Mouse (Mus musculus) CD8-positive naive resting alpha-beta T cell, adult 2 months (primary cell): ENCODE data around the gene Slc2a13.

Experiments used
- DNase-seq, 2 experiments: peaks; one replicate each; pipeline ENCODE4 v3.0.0; 2022; ENCODE audit warnings: low read depth in 2 of 2, low spot score in 2 of 2

Gene Slc2a13

DNA sequence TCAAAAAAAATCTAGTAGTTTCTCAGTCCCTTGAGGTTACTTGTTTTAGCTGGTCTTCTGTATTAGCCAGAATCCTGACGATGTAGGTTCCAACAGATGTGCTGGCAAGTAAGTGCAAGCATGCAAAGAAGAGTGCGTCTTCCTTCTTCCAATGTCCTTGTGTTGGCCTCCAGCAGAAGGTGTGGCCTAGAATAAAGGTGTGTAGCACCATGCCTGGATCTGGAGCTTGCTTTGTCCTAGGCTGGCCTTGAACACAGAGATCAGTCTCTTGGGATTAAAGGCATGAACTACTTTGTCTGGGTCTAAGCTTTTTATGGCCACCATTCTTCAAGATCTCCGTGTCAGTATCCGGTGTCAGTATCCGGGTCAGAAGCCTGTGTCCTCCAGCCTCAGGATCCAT, 293.5 kb downstream of the Slc2a13 start:
- no peak for DNase-seq

DNA sequence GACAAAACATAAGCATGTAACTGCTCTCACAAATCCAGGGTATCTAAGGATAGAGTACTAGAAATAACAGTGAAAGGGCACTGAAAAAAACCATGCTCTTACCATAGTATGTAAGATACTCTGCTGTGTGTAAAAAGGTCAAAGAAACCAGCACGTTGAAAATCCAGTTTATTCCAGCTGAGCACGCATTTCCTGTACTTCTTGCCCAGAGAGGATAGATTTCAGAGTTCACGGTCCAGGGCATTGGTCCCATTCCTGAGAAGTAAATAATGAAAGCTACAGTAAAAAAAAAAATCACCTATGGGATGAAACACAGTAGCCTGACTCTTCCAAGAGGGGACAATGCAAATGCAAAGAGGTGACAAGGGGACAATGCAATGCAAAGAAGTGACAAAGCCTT, 297.1 kb downstream of the Slc2a13 start:
- DNase-seq = no peak

DNA sequence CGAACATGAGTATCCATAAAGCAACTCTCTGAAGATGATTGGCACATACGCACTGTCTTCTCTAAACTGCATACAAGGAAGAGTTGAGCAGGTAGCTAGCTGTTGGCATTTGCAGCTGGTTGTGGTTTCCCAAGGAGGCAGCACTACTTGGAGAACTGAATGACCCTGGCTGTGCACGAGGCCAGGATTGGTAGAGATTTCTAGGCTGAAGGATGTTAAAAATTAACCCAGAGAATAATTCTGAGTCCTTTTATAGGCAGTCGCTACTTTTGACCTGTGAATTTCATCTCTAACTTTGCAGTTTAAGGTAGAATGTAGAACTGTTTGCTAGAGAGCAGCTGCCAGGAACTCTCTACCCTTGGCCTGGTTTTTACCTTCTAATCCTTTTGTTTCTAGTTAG, 304.5 kb downstream of the Slc2a13 start:
- no peak for DNase-seq

DNA sequence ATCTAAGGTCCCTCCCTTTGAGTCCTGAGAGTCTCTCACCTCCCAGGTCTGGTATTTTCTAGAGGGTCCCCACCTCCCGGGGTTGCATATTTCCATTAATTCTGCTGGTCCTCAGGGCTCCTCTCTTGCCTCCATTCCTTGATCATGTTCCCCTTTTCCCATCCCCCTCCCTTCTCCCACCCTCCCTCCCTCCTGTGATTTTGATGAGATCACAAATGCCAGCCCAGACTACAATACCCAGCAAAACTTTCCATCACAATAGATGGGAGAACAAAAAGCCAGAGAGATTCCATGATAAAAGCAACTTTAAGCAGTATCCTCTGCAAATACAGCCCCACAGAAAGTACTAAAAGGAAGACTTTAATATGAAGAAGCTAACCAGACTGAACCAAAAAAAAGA, 309.1 kb downstream of the Slc2a13 start:
- DNase-seq = no peak

DNA sequence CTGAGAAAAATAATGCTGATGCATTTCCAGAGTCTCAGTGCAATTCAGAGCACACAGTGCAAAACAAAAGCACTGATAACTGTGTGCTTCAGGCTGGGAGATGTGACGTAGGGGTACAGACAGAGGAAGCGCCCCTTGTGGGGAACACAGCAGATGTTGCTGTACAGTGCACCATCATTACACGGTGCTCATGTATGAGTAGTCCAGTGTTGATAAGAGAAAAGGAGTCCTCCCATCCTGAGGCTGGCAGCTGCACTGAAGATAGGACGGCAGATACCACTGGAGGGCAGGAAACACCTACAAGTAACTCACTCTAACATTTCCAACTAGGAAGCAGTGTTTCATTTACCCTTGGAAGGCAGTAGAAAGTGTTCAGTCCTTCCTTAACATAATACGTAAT, 312.5 kb downstream of the Slc2a13 start:
- no peak for DNase-seq

DNA sequence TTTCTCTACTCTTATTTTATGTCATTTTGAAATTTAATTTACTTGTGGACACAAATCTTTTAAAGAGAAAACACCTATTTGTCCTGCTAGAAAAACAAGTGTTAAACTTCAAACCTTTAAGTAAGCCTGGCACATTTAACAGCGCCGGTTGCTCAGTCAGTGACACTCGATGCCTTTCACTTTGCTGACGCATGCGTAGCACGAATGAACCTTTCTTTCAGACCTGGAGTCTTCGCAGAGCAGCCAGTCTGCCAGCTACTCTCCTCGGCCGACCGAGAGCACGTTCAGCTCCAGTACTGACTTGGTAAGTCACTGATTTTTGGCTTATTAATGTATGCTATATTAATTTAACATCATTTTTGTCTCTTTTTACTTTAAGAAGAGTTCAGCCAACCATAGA, 315.9 kb downstream of the Slc2a13 start:
- no peak for DNase-seq

DNA sequence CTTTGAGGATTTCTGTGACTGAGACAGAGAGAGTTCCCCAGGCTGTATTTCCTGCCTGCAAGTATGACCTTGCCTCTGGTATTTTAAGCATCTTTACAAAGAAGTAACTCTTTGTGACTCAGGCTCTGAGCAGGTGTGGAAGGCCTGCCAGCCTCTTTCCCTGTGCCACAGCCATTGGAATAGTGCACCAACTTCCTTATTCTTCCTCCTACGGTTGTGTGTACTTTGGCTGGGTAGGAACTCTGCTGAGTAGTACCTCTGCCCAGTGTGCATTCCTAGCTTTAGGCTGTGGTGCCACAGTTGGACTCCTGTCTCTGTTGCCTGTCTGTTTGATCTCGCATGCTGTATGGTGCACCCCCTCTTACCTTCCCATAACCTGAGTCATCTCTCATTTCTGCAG, 317.8 kb downstream of the Slc2a13 start:
- DNase-seq = no peak

DNA sequence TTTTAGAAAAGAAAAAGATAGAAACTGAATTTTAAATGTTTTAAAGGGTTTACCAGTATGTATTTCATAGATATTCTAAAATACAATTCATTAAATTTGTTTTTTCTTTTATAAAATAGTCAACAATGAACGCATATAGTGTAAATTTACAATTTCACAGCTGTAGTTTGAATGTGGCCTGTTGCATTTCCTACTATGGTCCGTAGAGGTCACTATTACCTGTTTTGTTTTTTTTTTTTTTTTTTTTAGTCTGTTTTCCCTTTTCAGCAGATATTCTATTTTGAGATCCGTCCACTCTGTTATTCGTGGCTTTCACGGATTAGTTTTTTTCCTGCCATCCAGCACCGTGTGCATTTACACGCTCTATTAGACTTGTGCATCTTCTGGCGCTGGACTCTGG, 320.1 kb downstream of the Slc2a13 start:
- no peak for DNase-seq

DNA sequence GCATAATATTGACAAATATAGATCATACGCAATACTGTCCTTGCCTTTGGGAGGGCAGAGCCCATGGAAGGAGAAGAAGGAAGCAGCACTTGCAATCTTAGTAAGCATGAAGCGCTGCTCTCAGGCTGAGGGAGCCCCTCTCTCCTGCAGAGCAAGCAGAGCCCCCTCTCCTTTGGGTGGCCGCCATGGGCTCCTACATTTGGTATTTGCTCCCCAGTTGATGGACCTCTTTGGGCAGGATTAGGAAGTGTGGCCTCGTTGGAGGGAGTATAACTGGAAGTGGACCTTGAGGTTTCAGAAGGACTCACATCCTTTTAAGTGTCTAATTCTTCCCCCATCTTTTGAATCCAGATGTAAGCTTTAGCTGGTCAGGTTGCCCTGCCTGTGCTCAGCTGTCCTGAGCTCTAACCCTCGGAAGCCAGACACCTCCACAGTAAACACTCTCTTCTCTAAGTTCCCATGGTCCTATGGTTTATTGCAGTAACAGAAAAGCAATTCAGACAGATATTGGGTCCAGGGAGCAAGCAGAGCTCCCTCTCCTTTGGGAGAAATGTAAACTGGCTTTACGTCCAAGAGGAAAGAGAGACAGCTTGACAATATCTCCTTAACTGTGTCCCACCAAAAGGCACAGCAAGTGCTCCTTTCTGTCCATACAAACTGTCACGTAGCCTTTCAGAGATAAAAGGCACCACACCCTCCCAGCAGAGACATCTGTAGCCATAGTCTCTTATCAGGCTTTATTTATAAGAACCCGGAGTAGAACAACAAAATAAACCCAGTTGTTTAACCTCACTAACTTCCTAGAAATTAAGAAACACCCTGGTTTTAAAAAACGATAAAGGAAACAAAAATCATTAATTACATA, 321.3 kb downstream of the Slc2a13 start:
- DNase-seq = no peak

DNA sequence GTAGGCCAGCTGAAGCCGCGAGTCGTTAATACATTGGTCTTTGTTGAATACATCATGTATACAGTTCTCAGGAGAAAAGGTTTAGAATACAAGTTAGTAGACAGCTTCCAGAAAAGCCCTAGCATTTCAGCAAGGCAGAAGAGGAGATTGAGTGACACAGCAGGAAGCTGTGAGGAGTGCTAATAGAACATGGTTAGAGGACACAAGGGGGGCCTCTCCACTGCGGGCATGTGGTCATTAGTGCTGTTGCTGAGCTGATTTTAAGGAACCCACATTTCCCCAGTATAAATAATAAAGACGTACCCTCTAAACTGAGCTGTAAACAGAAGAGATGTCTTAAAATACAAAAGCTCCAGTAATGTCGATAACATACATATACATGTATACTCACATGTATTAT, 322.2 kb downstream of the Slc2a13 start:
- DNase-seq = no peak

DNA sequence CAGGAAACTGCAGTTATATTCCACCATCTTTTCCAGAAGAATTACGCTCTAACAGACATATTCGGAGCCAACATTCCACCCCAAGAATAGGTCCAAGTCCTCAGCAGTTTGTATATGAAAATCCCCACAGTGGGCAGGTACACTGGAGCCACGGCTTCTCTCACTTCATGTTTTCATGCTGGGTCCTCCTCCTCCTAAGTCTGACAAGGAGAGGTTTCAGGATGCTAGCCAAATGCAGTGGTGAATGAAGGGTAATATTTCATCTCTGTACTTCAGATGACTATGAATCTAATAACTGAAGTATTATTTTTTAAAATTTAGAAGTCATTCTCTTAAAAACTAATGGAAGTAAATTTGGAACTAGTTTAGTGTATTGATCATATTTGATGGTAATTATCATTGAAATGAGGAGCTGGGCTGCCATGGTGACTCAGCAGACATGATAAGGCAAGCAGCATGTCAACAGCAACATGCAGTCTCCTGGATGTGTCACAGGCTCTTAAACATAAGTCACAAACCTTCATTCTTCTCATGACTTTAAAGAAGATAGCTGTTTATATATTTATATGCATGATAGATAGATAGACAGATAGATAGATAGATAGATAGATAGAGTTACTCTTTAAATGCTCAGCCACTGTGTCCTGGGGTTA, 332.3 kb downstream of the Slc2a13 start:
- DNase-seq = no peak

DNA sequence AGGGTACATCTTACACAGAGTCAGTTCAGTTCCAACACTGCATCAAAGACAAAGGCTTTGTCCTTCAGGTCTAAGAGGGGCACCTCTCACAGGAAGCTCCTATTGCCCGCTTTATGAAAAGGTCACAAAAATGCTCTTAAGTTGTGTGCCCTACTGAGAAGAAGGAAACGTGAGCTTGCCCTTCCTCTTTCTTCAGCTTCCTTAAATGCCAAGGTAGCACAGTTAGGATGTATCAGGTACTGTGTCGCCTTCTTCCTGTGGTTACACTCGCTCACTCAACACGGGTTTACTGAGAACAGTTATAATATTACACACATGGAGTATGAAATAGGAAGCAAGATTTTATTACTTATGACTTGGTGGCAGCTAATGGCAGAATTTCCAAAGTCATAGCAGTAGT, 335.8 kb downstream of the Slc2a13 start:
- no peak for DNase-seq
